Mouse (Mus musculus) embryonic facial prominence, embryonic 10.5 days (tissue): ENCODE measurements at regions not wholly inside any gene's neighbourhood (a gene's known extent, or its start where the extent isn't known, plus 50 kb on each side); places are given as distances from the start of the nearest gene placed in this dataset.
A peak's percentile ranks its signal among the peaks of the same experiment; 100 is the strongest.

Experiments used
- DNase-seq: peaks from one replicate; pipeline ENCODE4 v3.0.0-alpha.2; 2017; ENCODE audit warnings: low spot score
- H3K27ac ChIP-seq: fragments of 300-500 bp; sonication (generic); replicated peaks from 2 replicates; pipeline ENCODE4 v1.5.1; 2016; ENCODE audit warnings: mild to moderate bottlenecking
- H3K27me3 ChIP-seq: fragments of 300-500 bp; sonication (generic); replicated peaks from 2 replicates; pipeline ENCODE4 v1.6.1; 2016; ENCODE audit warnings: low read depth, mild to moderate bottlenecking; ENCODE audit not compliant: poor library complexity, severe bottlenecking
- H3K36me3 ChIP-seq: fragments of 300-500 bp; sonication (generic); replicated peaks from 2 replicates; pipeline ENCODE4 v1.6.1; 2016; ENCODE audit warnings: mild to moderate bottlenecking, moderate library complexity
- H3K4me1 ChIP-seq: fragments of 300-500 bp; sonication (generic); 2 replicates; pipeline ENCODE4 v1.6.1; 2016
- H3K4me3 ChIP-seq: fragments of 300-500 bp; sonication (generic); 2 replicates; pipeline ENCODE4 v1.5.1; 2016; ENCODE audit warnings: mild to moderate bottlenecking, moderate library complexity
- H3K9me3 ChIP-seq: fragments of 300-500 bp; sonication (generic); 2 replicates; pipeline ENCODE4 v1.6.1; 2016; ENCODE audit warnings: mild to moderate bottlenecking
- WGBS: fragments of 180-500 bp; shearing (Covaris S2); methylation state at CpG from one replicate; pipeline ENCODE4 v1.1.7; 2016; 5-methylcytosine and 5-hydroxymethylcytosine counted together

DNA sequence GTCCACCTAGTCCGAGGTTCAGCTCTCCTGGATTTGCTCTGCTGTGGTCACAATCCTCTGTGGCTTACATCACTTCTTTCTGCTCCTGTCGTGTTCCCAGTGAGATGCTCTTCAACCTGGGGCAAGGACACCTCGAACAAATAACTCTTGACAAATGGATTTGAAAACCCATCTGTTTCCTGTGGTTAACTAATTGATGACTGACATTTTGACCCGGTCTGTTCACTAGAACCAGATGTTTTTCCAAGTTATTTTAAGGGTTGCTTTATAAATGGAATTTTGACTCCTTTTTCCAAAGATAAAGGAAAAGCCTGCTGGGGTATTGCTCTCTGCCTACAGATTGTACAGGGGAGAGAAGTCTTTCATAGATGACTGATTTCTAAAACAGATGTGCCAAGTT is 326.4 kb downstream of the Vps13c start:
- Histone ChIP-seq H3K4me1 (peaks cover 11% of the 10 kb centered on the region), H3K9me3 (no peaks in the 10 kb centered on the region), H3K4me3 (no peak overlapping the region), H3K36me3 (no peaks in the 10 kb centered on the region), H3K27ac (no peak overlapping the region), H3K27me3 (peaks cover 8% of the 10 kb centered on the region; the same call in 1 of the 2 replicates)
- 38% methylated on average over 4 of the region's 4 CpGs for WGBS
- no peak for DNase-seq

- no peaks in the 10 kb centered on the region for H3K27me3 ChIP-seq
- no peaks in the 10 kb centered on the region for H3K9me3 ChIP-seq
- H3K4me3 ChIP-seq: no peak overlapping the region
- H3K27ac ChIP-seq: no peak overlapping the region
- H3K36me3 ChIP-seq: no peaks in the 10 kb centered on the region
- no peak for DNase-seq
- H3K4me1 ChIP-seq: no peaks in the 10 kb centered on the region
These were observed 348.7 kb downstream of the Vps13c start for GRCm38 (mm10) chr9:68188921-68189320.

DNA sequence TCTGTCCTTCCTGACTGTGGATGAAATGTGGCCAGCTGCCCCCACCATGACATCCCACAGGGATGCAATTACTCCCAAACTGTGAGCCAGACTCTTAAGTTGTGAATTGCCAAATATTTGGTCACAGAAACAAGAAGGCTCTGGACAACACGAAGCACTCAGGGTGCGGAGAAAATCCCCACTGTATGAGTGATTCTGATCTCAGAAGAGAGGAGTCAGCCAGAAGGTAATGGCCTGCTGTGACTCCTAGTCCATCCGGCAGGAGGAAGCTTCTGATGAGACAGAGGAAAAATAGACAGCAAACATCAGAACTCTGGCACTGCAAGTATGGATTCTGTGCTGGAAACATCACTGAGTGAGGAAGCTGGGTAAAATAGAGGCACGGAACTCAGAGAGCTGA is 359.6 kb downstream of the Vps13c start:
- Histone ChIP-seq H3K27ac (no peak overlapping the region), H3K36me3 (no peaks in the 10 kb centered on the region), H3K4me1 (peaks cover 24% of the 10 kb centered on the region; the same call in 1 of the 2 replicates), H3K27me3 (no peaks in the 10 kb centered on the region; the same call in 1 of the 2 replicates), H3K4me3 (no peak overlapping the region), H3K9me3 (no peaks in the 10 kb centered on the region)
- WGBS: 87% methylated on average over 4 of the region's 4 CpGs
- no peak for DNase-seq

GRCm38 (mm10) chr9:68201031-68201430 is 360.8 kb downstream of the Vps13c start:
- Histone ChIP-seq H3K9me3 (no peaks in the 10 kb centered on the region), H3K27ac (no peak overlapping the region), H3K27me3 (no peaks in the 10 kb centered on the region; the same call in 1 of the 2 replicates), H3K4me1 (peaks cover 24% of the 10 kb centered on the region; the same call in 1 of the 2 replicates), H3K36me3 (no peaks in the 10 kb centered on the region), H3K4me3 (no peak overlapping the region)
- DNase-seq: no peak
- 18% methylated on average over 5 of the region's 5 CpGs for WGBS

DNA sequence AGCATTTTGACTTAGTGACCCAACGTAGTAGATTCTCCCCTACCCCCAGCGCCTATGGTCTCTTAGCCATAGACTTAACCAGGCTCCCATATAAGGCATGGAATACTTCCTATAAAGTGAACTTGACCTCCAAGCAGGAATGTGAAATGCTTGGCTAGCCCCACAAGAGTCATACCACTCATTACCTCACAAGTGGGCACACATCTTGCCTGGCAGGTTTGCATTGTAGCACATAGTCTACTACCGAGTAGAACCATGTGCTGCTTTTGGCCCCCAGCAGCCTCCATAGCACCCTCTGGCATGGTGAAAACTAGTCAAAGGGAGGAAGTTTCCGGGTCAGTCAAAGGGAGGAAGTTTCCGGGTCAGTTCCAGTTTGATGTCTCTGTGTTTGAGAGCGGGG is 385.5 kb downstream of the Vps13c start:
- whole genome bisulfite sequencing: 92% methylated on average over 6 of the region's 6 CpGs
- no peaks in the 10 kb centered on the region for H3K36me3 ChIP-seq
- H3K4me3 ChIP-seq: no peak overlapping the region

GRCm38 (mm10) chr9:68231131-68231530 is 390.9 kb downstream of the Vps13c start:
- 85% methylated on average over 3 of the region's 3 CpGs for WGBS
- Histone ChIP-seq H3K4me3 (no peak overlapping the region), H3K4me1 (peaks cover 17% of the 10 kb centered on the region; the same call in 1 of the 2 replicates), H3K27ac (no peak overlapping the region), H3K27me3 (no peaks in the 10 kb centered on the region), H3K9me3 (no peaks in the 10 kb centered on the region), H3K36me3 (no peaks in the 10 kb centered on the region)
- no peak for DNase-seq

More for the DNA sequence above, 385.5 kb downstream of the Vps13c start:
- no peak for DNase-seq
- H3K9me3 ChIP-seq: no peaks in the 10 kb centered on the region
- H3K27me3 ChIP-seq: no peaks in the 10 kb centered on the region
- no peak overlapping the region for H3K27ac ChIP-seq
- H3K4me1 ChIP-seq: peaks cover 6% of the 10 kb centered on the region; the same call in 1 of the 2 replicates

GRCm38 (mm10) chr9:68234979-68235649 is 394.9 kb downstream of the Vps13c start:
- H3K4me3 ChIP-seq: no peak overlapping the region
- WGBS: 32% methylated on average over 12 of the region's 12 CpGs
- H3K9me3 ChIP-seq: no peaks in the 10 kb centered on the region
- peaks cover 11% of the 10 kb centered on the region; the same call in 1 of the 2 replicates for H3K4me1 ChIP-seq
- H3K27ac ChIP-seq: no peak overlapping the region
- peak; percentile 16 for DNase-seq
- no peaks in the 10 kb centered on the region for H3K27me3 ChIP-seq
- H3K36me3 ChIP-seq: no peaks in the 10 kb centered on the region

GRCm38 (mm10) chr9:68239121-68239520 is 398.9 kb downstream of the Vps13c start:
- Histone ChIP-seq H3K27me3 (no peaks in the 10 kb centered on the region), H3K27ac (no peak overlapping the region), H3K4me1 (peaks cover 11% of the 10 kb centered on the region; the same call in 1 of the 2 replicates), H3K4me3 (no peak overlapping the region), H3K9me3 (no peaks in the 10 kb centered on the region), H3K36me3 (no peaks in the 10 kb centered on the region)
- no peak for DNase-seq

GRCm38 (mm10) chr9:68239551-68239950 is 399.4 kb downstream of the Vps13c start:
- 91% methylated on average over 5 of the region's 5 CpGs for WGBS
- no peak for DNase-seq
- no peak overlapping the region for H3K27ac ChIP-seq
- no peaks in the 10 kb centered on the region for H3K36me3 ChIP-seq
- H3K9me3 ChIP-seq: no peaks in the 10 kb centered on the region
- H3K27me3 ChIP-seq: no peaks in the 10 kb centered on the region
- H3K4me1 ChIP-seq: peaks cover 8% of the 10 kb centered on the region; the same call in 1 of the 2 replicates
- H3K4me3 ChIP-seq: no peak overlapping the region

GRCm38 (mm10) chr9:68250011-68250410 is 403.6 kb upstream of the Rora start:
- Histone ChIP-seq H3K27me3 (no peaks in the 10 kb centered on the region), H3K4me1 (no peaks in the 10 kb centered on the region), H3K36me3 (no peaks in the 10 kb centered on the region), H3K27ac (no peak overlapping the region), H3K9me3 (no peaks in the 10 kb centered on the region), H3K4me3 (no peak overlapping the region)
- 91% methylated on average over 16 of the region's 16 CpGs for WGBS
- DNase-seq: no peak

- Histone ChIP-seq H3K4me3 (no peak overlapping the region), H3K27me3 (no peaks in the 10 kb centered on the region), H3K27ac (no peak overlapping the region), H3K9me3 (0 out of 2 replicates have a peak, but pooled peaks cover 3% of the 10 kb centered on the region), H3K4me1 (no peaks in the 10 kb centered on the region), H3K36me3 (no peaks in the 10 kb centered on the region)
- 55% methylated on average over 3 of the region's 3 CpGs for WGBS
- DNase-seq: peak; percentile 18
These were observed 399.4 kb upstream of the Rora start for GRCm38 (mm10) chr9:68254218-68254617.

DNA sequence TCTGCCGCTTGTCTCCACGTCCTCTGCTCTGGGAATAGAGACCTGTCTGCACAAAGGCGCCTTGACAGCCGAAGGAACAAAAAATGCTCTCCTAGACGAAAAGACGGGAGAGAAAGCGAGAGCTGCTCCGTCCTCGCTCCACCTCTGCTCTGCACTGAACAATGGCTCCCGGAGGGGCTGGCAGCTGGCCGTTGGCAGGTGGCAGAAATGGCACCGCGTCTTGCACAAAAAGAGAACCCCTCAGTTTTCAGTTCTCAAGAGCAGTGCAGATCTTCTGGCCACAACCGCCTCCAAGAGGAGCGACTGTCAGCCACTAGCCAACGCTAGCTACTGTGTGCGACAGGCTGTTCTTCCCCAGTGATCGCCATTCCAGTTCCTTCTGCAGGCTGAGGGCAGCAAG is 385.0 kb upstream of the Rora start:
- Histone ChIP-seq H3K4me1 (no peaks in the 10 kb centered on the region), H3K27me3 (no peaks in the 10 kb centered on the region), H3K36me3 (no peaks in the 10 kb centered on the region), H3K4me3 (no peak overlapping the region), H3K9me3 (no peaks in the 10 kb centered on the region), H3K27ac (no peak overlapping the region)
- 89% methylated on average over 18 of the region's 18 CpGs for WGBS
- DNase-seq: no peak

DNA sequence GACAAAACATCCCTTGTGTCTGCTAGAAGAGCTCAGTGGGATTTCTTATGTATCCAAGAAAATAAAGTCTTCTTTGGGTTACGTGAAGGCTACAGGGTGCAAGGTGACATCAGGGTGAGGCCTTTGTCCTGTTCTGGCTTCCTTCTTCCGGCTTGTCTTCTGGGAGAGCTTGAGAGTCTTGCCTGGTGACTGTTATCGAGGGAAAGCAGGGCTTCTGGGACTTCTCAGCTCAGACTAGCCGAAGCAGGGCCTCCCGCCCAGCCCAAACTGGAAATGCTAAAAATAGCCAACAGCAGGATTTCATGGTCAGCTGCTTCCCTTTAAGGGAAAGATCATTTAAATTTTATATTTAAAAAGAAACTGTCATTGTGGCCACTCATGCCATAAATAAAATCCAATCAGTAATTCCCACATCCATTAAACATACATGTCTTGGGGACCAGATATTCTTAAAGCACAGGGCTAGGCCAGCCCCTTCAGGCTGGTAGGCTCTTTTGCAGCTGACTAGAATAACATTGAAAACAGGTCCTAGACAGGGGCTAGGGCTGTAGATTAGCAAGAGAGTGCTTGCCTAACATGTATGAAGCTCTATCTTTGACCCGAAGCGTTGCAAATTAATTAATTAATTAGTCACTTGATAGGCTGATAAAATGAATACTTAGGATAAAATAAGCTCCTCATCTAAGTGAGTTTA is 351.2 kb upstream of the Rora start:
- no peak for DNase-seq
- H3K36me3 ChIP-seq: no peaks in the 10 kb centered on the region
- no peak overlapping the region for H3K4me3 ChIP-seq
- no peak overlapping the region for H3K27ac ChIP-seq
- no peaks in the 10 kb centered on the region for H3K9me3 ChIP-seq
- 60% methylated on average over 7 of the region's 7 CpGs for WGBS
- no peaks in the 10 kb centered on the region for H3K27me3 ChIP-seq
- H3K4me1 ChIP-seq: peaks cover 4% of the 10 kb centered on the region; the same call in 1 of the 2 replicates
